Mouse (Mus musculus): Measurements from ENCODE around the gene Hist1h1d.
"Not testable (repeated sequence)": the region's sequence is repeated elsewhere in the genome, so short reads cannot be mapped to it uniquely, and the experiment has no call there.

GRCm38 (mm10) chr13:23573034-23573897 is 20.2 kb downstream of the Hist1h1d start:
- not testable (repeated sequence) for TF ChIP-seq CTCF (IDR thresholded peaks at IDR 0.05; ENCODE audit: borderline replicate concordance, extremely low read depth, insufficient read depth, insufficient read length); POLR2A (IDR thresholded peaks at IDR 0.05; ENCODE audit: borderline replicate concordance, extremely low read depth, insufficient read depth, insufficient read length, poor library complexity, severe bottlenecking)

Data from brain, embryonic 14.5 days (tissue).